Mouse (Mus musculus): ENCODE measurements around the gene Ctcf.

GRCm38 (mm10) chr8:105700566-105700965 is 64.2 kb downstream of the Ctcf start:
- TF ChIP-seq POLR2A (IDR thresholded peaks at IDR 0.05; ENCODE audit: low read depth, low read length) = no peak
- TF ChIP-seq CTCF (IDR thresholded peaks at IDR 0.05; ENCODE audit: borderline replicate concordance, insufficient read depth, low read length) = no peak
